Mouse (Mus musculus): Measurements from ENCODE around the gene Phykpl. TPM values are rescaled to one million over a fixed set of nuclear protein-coding genes. Genes with fewer than 3 reads are reported as not detected.

Phykpl gene
- polyA plus RNA-seq, 1 experiment from 2014 or later: 12.5 TPM

DNA sequence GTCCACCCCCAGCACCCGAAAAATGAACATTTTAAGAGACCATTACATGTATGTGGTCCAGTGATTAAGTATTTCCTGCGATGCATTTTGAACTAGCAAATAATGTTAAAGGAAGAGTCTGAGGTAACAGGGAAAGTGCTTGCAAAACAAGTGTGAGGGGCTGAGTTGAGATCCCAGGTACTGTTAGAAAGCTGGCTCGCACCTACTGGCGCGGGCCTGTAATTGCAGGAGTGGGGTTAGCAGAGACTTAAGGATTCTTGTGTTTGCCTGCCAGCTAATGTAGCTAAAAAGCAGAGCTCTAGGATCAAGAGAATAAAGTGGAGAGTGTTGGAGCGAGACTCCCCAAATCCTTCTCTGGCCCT, 51.7 kb downstream of the Phykpl start:
- H3K4me1 ChIP-seq (ENCODE audit: control insufficient read depth, insufficient read depth, low read length): peaks cover 12% of the 10 kb centered on the region
- 3% methylated on average over 6 of the region's 6 CpGs for WGBS

DNA sequence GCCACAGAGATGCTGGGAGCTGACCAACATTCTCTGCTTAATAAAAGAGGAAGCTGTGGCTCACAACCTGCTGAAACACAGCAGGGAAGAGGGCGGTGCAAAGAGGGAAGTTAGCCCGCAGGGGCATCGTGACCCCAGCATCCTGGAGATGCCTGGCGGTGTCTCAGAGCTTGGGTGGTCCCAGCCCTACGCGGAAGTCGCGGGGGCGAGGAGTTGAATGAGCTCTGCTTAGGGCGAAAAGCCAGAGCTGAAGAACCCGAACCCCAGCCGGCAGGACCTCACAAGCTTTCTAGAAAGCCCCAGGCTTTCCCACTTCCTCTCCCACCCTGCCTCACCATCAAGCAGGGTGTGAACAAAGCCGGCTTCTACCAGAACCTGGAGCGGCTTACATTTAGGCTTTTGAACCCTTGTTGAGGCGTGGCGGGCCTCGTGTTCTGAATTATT, 53.4 kb downstream of the Phykpl start:
- Histone ChIP-seq H3K4me2 (ENCODE audit: low read length) (peak overlapping the region; percentile 17; the same call in 1 of the 2 replicates), H3K27ac (replicated peaks; ENCODE audit: low read depth, low read length) (no peak overlapping the region), H3K36me3 (ENCODE audit: control insufficient read depth, insufficient read depth, low read length) (no peaks in the 10 kb centered on the region), H3K4me1 (ENCODE audit: control insufficient read depth, insufficient read depth, low read length) (peaks cover 12% of the 10 kb centered on the region), H3K4me3 (replicated peaks; ENCODE audit: low read depth, low read length) (no peak overlapping the region), H3K9me3 (ENCODE audit: control insufficient read depth, low read length) (no peaks in the 10 kb centered on the region), H3K9ac (replicated peaks; ENCODE audit: low read length) (no peak overlapping the region; the same call in 1 of the 2 replicates), H3K27me3 (ENCODE audit: control insufficient read depth, insufficient read depth, low read length) (peaks cover 3% of the 10 kb centered on the region; the same call in 1 of the 2 replicates)
- WGBS: 4% methylated on average over 17 of the region's 17 CpGs
- ATAC-seq (ENCODE audit: low FRiP score, low TSS enrichment) (no peak), DNase-seq (no peak)

More for the DNA sequence above, 51.7 kb downstream of the Phykpl start:
- Histone ChIP-seq H3K4me2 (ENCODE audit: low read length) (peak overlapping the region; percentile 86), H3K27ac (replicated peaks; ENCODE audit: low read depth, low read length) (peak overlapping the region; percentile 80), H3K9me3 (ENCODE audit: control insufficient read depth, low read length) (no peaks in the 10 kb centered on the region), H3K4me3 (replicated peaks; ENCODE audit: low read depth, low read length) (peak overlapping the region; percentile 74), H3K9ac (replicated peaks; ENCODE audit: low read length) (peak overlapping the region; percentile 69), H3K27me3 (ENCODE audit: control insufficient read depth, insufficient read depth, low read length) (peaks cover 3% of the 10 kb centered on the region; the same call in 1 of the 2 replicates), H3K36me3 (ENCODE audit: control insufficient read depth, insufficient read depth, low read length) (no peaks in the 10 kb centered on the region)
- no peak; the same call in 1 of the 2 replicates for ATAC-seq (ENCODE audit: low FRiP score, low TSS enrichment)
- peak; percentile 82 for DNase-seq

DNA sequence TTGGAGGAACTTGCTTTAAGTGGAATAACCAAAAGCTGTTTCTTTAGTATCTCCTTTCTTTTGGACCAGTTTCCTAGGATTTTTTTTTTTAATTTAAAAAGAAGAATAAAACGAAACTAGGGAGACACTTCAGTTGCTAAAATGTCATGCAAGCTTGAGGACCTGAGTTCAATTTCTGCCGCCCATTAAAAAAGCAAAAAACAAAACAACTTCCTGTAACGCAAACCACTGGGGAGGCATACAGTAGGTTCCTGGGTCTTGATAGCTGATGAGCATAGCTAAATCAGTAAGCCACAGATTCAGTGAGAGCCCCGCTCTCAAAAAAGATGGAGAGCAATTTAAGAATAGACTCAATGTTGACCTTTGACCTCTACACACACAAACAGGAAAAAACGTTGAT, 53.9 kb downstream of the Phykpl start:
- ATAC-seq (ENCODE audit: low FRiP score, low TSS enrichment) (no peak), DNase-seq (no peak)
- H3K9ac ChIP-seq (replicated peaks; ENCODE audit: low read length): no peak overlapping the region
- H3K4me3 ChIP-seq (replicated peaks; ENCODE audit: low read depth, low read length): no peak overlapping the region
- H3K27ac ChIP-seq (replicated peaks; ENCODE audit: low read depth, low read length): no peak overlapping the region
- 73% methylated on average over 5 of the region's 5 CpGs for WGBS
- H3K27me3 ChIP-seq (ENCODE audit: control insufficient read depth, insufficient read depth, low read length): peaks cover 3% of the 10 kb centered on the region; the same call in 1 of the 2 replicates
- no peaks in the 10 kb centered on the region for H3K36me3 ChIP-seq (ENCODE audit: control insufficient read depth, insufficient read depth, low read length)
- H3K4me2 ChIP-seq (ENCODE audit: low read length): no peak overlapping the region
- H3K9me3 ChIP-seq (ENCODE audit: control insufficient read depth, low read length): no peaks in the 10 kb centered on the region
- peaks cover 12% of the 10 kb centered on the region for H3K4me1 ChIP-seq (ENCODE audit: control insufficient read depth, insufficient read depth, low read length)

DNA sequence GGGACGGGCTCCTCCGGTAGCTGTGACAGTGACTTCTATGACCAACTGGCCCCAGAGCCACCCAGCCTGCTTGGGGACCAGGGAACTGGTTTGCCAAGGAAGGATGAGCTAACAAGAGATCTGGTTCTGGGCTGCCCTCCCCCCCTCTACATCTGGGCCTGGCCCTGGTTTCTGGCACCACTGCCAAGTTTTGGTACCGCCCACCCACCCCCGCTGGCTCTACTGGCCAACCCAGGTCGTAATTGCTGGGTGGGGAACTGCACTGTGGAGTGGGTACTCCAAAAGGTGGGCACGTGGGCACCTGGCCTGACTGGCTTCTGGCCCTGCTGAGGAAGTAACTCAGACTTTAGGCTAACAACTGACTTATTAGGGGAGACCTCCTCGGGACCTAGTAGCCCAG, 56.2 kb downstream of the Phykpl start:
- Histone ChIP-seq H3K9me3 (ENCODE audit: control insufficient read depth, low read length) (no peaks in the 10 kb centered on the region), H3K27me3 (ENCODE audit: control insufficient read depth, insufficient read depth, low read length) (peaks cover 3% of the 10 kb centered on the region; the same call in 1 of the 2 replicates), H3K27ac (replicated peaks; ENCODE audit: low read depth, low read length) (no peak overlapping the region), H3K4me3 (replicated peaks; ENCODE audit: low read depth, low read length) (no peak overlapping the region), H3K36me3 (ENCODE audit: control insufficient read depth, insufficient read depth, low read length) (no peaks in the 10 kb centered on the region), H3K4me2 (ENCODE audit: low read length) (no peak overlapping the region), H3K4me1 (ENCODE audit: control insufficient read depth, insufficient read depth, low read length) (peaks cover 5% of the 10 kb centered on the region; the same call in 1 of the 2 replicates), H3K9ac (replicated peaks; ENCODE audit: low read length) (no peak overlapping the region)
- DNase-seq (no peak), ATAC-seq (ENCODE audit: low FRiP score, low TSS enrichment) (no peak)
- WGBS: 87% methylated on average over 7 of the region's 7 CpGs

DNA sequence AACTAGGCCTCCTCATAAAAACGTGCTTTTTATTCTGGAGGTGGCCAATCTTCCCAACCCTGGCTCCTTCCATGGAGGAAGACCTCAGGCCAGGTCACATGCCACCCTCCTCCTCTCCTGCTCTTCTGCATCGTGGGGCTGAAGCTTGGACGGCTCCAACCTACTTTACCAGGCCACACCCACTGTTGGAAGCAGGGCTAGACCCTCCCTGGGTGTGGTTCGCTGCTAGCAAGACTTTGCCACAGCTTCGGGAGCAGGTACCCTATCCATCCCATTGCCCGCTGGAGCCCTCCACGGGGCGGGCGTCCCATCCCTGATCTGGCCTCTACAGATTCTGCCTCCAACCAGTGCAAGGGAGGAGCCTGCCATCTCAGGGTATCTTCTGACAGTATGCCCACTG, 58.6 kb downstream of the Phykpl start:
- Histone ChIP-seq H3K4me3 (replicated peaks; ENCODE audit: low read depth, low read length) (no peak overlapping the region), H3K4me2 (ENCODE audit: low read length) (no peak overlapping the region), H3K36me3 (ENCODE audit: control insufficient read depth, insufficient read depth, low read length) (no peaks in the 10 kb centered on the region), H3K27me3 (ENCODE audit: control insufficient read depth, insufficient read depth, low read length) (peaks cover 3% of the 10 kb centered on the region; the same call in 1 of the 2 replicates), H3K27ac (replicated peaks; ENCODE audit: low read depth, low read length) (no peak overlapping the region), H3K9ac (replicated peaks; ENCODE audit: low read length) (no peak overlapping the region), H3K4me1 (ENCODE audit: control insufficient read depth, insufficient read depth, low read length) (no peaks in the 10 kb centered on the region), H3K9me3 (ENCODE audit: control insufficient read depth, low read length) (no peaks in the 10 kb centered on the region)
- DNase-seq (no peak), ATAC-seq (ENCODE audit: low FRiP score, low TSS enrichment) (no peak)
- 78% methylated on average over 9 of the region's 9 CpGs for WGBS

DNA sequence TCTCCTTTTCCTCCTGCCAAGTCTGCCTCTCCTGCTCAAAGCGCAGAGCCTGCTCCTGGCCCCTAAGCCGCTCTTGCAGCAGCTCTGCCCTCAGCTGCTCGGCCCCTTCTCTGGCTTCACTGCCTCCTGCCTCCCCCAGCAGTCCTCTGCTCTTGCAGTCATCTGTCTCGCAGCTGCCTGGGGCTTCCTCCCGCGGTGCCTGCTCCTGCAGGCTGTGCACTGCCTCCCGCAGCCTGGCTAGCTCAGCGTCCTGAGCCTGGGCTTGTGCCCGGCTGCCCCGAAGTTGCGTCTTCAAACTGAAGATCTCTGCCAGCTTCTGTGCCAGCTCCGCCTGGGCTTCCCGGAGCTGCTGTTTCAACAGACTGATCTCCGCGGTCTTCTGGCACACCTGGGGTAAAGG, 59.2 kb downstream of the Phykpl start:
- Histone ChIP-seq H3K9ac (replicated peaks; ENCODE audit: low read length) (no peak overlapping the region), H3K4me2 (ENCODE audit: low read length) (no peak overlapping the region), H3K4me1 (ENCODE audit: control insufficient read depth, insufficient read depth, low read length) (peaks cover 3% of the 10 kb centered on the region; the same call in 1 of the 2 replicates), H3K27ac (replicated peaks; ENCODE audit: low read depth, low read length) (no peak overlapping the region), H3K36me3 (ENCODE audit: control insufficient read depth, insufficient read depth, low read length) (no peaks in the 10 kb centered on the region), H3K27me3 (ENCODE audit: control insufficient read depth, insufficient read depth, low read length) (no peaks in the 10 kb centered on the region), H3K9me3 (ENCODE audit: control insufficient read depth, low read length) (no peaks in the 10 kb centered on the region), H3K4me3 (replicated peaks; ENCODE audit: low read depth, low read length) (no peak overlapping the region)
- WGBS: 59% methylated on average over 15 of the region's 15 CpGs
- ATAC-seq (ENCODE audit: low FRiP score, low TSS enrichment): no peak
- no peak for DNase-seq

DNA sequence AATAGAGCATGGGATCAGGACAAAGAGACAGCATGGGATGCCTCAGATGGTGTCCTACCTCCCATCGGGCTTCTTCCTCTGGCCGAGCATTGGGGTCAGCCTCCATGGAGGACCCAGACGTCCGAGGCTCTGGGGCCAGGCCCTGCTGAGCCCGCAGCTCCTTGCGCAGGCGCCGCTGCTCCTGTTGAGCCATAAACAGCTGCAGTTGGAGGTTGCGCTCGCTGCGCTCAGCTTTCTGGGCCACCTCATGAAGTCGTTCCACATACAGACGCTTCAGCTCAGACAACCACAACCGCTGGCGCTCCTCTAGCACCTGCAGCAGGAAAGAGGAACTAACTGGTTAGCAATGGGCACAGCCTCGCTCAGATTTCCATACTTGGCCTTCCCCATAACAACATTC, 59.7 kb downstream of the Phykpl start:
- ATAC-seq (ENCODE audit: low FRiP score, low TSS enrichment): no peak
- H3K27ac ChIP-seq (replicated peaks; ENCODE audit: low read depth, low read length): no peak overlapping the region

DNA sequence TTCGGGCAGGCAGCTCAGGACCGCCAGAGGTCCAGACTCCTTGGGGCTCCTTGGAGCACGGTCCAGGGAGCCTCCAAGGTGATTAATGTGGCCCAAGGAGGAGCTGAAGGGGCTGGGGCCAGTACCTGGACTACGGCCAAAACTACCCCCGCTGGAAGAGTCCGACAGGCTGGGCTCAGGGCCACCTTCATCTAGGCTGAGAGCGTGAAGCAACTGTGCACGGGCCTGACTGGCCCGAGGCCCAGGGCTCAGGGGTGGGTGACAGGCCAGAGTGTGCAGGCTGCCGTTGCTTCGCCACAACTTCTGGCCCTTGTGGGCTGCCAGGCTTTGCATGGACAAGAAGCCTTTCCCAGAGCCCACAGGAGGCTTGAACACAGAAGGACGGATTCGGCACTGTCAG, 60.7 kb downstream of the Phykpl start:
- Histone ChIP-seq H3K4me1 (ENCODE audit: control insufficient read depth, insufficient read depth, low read length) (peaks cover 14% of the 10 kb centered on the region), H3K36me3 (ENCODE audit: control insufficient read depth, insufficient read depth, low read length) (no peaks in the 10 kb centered on the region), H3K27ac (replicated peaks; ENCODE audit: low read depth, low read length) (no peak overlapping the region), H3K9me3 (ENCODE audit: control insufficient read depth, low read length) (no peaks in the 10 kb centered on the region), H3K27me3 (ENCODE audit: control insufficient read depth, insufficient read depth, low read length) (peaks cover 9% of the 10 kb centered on the region; the same call in 1 of the 2 replicates), H3K4me3 (replicated peaks; ENCODE audit: low read depth, low read length) (no peak overlapping the region), H3K9ac (replicated peaks; ENCODE audit: low read length) (no peak overlapping the region), H3K4me2 (ENCODE audit: low read length) (no peak overlapping the region)
- DNase-seq (no peak), ATAC-seq (ENCODE audit: low FRiP score, low TSS enrichment) (no peak)
- 89% methylated on average over 13 of the region's 13 CpGs for WGBS

More for the DNA sequence above, 59.7 kb downstream of the Phykpl start:
- Histone ChIP-seq H3K27me3 (ENCODE audit: control insufficient read depth, insufficient read depth, low read length) (no peaks in the 10 kb centered on the region), H3K36me3 (ENCODE audit: control insufficient read depth, insufficient read depth, low read length) (no peaks in the 10 kb centered on the region), H3K9me3 (ENCODE audit: control insufficient read depth, low read length) (no peaks in the 10 kb centered on the region), H3K4me2 (ENCODE audit: low read length) (no peak overlapping the region), H3K9ac (replicated peaks; ENCODE audit: low read length) (no peak overlapping the region), H3K4me3 (replicated peaks; ENCODE audit: low read depth, low read length) (no peak overlapping the region), H3K4me1 (ENCODE audit: control insufficient read depth, insufficient read depth, low read length) (peaks cover 7% of the 10 kb centered on the region)
- no peak for DNase-seq
- WGBS: 79% methylated on average over 16 of the region's 16 CpGs

DNA sequence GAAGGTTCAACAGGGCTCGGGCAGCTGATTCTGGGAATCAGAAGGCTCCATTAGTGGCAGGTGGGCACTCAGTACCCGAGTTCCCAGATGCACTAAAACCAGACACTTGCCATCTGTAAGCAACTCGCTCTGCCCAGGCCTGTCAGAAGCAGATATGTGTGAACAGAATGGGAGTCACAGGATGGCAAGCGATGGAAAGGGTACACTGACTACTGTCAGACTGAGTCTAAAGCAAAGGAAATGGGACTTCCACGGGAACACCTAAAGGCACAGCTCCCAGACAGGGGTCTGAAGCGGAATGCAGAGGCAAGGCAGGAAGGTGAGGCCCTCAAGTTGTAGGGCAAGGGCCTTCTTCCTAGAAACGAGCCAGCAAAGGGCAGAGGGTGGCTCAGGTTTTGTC, 61.7 kb downstream of the Phykpl start:
- Histone ChIP-seq H3K4me1 (ENCODE audit: control insufficient read depth, insufficient read depth, low read length) (peaks cover 16% of the 10 kb centered on the region), H3K4me3 (replicated peaks; ENCODE audit: low read depth, low read length) (no peak overlapping the region), H3K9me3 (ENCODE audit: control insufficient read depth, low read length) (no peaks in the 10 kb centered on the region), H3K4me2 (ENCODE audit: low read length) (no peak overlapping the region), H3K27me3 (ENCODE audit: control insufficient read depth, insufficient read depth, low read length) (peaks cover 13% of the 10 kb centered on the region; the same call in 1 of the 2 replicates), H3K9ac (replicated peaks; ENCODE audit: low read length) (no peak overlapping the region), H3K27ac (replicated peaks; ENCODE audit: low read depth, low read length) (no peak overlapping the region), H3K36me3 (ENCODE audit: control insufficient read depth, insufficient read depth, low read length) (no peaks in the 10 kb centered on the region)
- no peak for ATAC-seq (ENCODE audit: low FRiP score, low TSS enrichment)
- no peak for DNase-seq
- 90% methylated on average over 7 of the region's 7 CpGs for WGBS

Measured in midbrain, embryonic 14.5 days (tissue).